17 mouse cellular contexts compared by ENCODE assay signal in the genomic region with DNA sequence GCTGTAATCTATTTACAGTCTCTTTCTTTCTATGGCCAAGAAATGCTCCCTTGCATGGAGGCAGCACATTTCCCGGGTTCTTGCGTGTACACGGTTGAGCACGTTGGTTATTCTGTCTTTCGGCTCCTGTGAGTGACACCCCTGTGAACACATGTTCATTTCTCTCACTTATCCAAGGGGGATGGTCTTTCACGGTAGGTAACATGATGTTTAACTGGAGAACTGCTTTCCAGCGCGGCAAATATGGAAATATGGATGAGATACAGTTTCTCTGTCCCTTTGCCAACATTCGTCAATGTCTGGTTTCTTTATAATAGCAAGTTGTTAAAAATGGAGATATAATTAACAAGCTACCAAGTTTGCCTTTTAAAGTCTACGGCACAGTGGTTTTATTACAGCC. TPM values are rescaled to one million over a fixed set of nuclear protein-coding genes. Genes with fewer than 3 reads are reported as not detected.
DNase-seq lines count a peak whose midpoint lies in the region; ATAC-seq and TF ChIP-seq lines count a peak whose summit lies in the region.
"Had no signal": no experiment of that assay in that cellular context is flagged by ENCODE, and none has a peak within 500 bp of the region (broad histone marks: within the 10 kb centered on the region; RNA-seq: fewer than 3 reads in every experiment).

No protein-coding gene starts in this region.

- WGBS in forebrain, postnatal 0 days, result 56% methylated on average over 10 of the region's 10 CpGs
- 95% methylated on average over 10 of the region's 10 CpGs for WGBS in forebrain, embryonic 10.5 days
- 80% methylated on average over 10 of the region's 10 CpGs for WGBS in intestine, postnatal 0 days
- WGBS in intestine, embryonic 16.5 days, result 83% methylated on average over 10 of the region's 10 CpGs
- 86% methylated on average over 10 of the region's 10 CpGs for WGBS in liver, embryonic 13.5 days (ENCODE audit: insufficient replicate concordance)

- H3K27me3 ChIP-seq in forebrain, postnatal 0 days (ENCODE audit: insufficient read depth, low read length), result no peaks in the 10 kb centered on the region
- H3K27me3 ChIP-seq in forebrain, embryonic 10.5 days (ENCODE audit: poor library complexity, severe bottlenecking), result no peaks in the 10 kb centered on the region
- H3K27me3 ChIP-seq in intestine, postnatal 0 days (replicated peaks; ENCODE audit: control insufficient read depth, insufficient read depth, low read length), result no peaks in the 10 kb centered on the region
- H3K27me3 ChIP-seq in intestine, embryonic 16.5 days (replicated peaks; ENCODE audit: control insufficient read depth, insufficient read depth, low read length), result no peaks in the 10 kb centered on the region
- H3K27me3 ChIP-seq in liver, embryonic 13.5 days, result no peaks in the 10 kb centered on the region
- H3K27me3 ChIP-seq: liver, embryonic 15.5 days; midbrain, embryonic 12.5 days; neural tube, embryonic 12.5 days had no signal

- H3K36me3 ChIP-seq in forebrain, postnatal 0 days (ENCODE audit: insufficient read depth), result peaks cover 13% of the 10 kb centered on the region
- peaks cover 15% of the 10 kb centered on the region for H3K36me3 ChIP-seq in forebrain, embryonic 10.5 days (replicated peaks)
- H3K36me3 ChIP-seq in intestine, postnatal 0 days (ENCODE audit: control insufficient read depth, insufficient read depth), result peaks cover 12% of the 10 kb centered on the region; the same call in 1 of the 2 replicates
- no peaks in the 10 kb centered on the region for H3K36me3 ChIP-seq in intestine, embryonic 16.5 days (ENCODE audit: control insufficient read depth, insufficient read depth, low read length)
- peaks cover 24% of the 10 kb centered on the region for H3K36me3 ChIP-seq in liver, embryonic 13.5 days

- H3K27ac ChIP-seq in forebrain, postnatal 0 days (ENCODE audit: low read depth, low read length), result peak overlapping the region; percentile 45; the same call in 1 of the 2 replicates
- no peak overlapping the region for H3K27ac ChIP-seq in forebrain, embryonic 10.5 days
- no peak overlapping the region for H3K27ac ChIP-seq in intestine, postnatal 0 days (ENCODE audit: low read depth, low read length)
- H3K27ac ChIP-seq in intestine, embryonic 16.5 days (ENCODE audit: low read length), result no peak overlapping the region
- 0 out of 2 replicates have a peak overlapping the region, but pooled peaks have one; percentile 43 for H3K27ac ChIP-seq in liver, embryonic 13.5 days
- H3K27ac ChIP-seq: hindbrain, postnatal 0 days; liver, embryonic 15.5 days; midbrain, embryonic 12.5 days; neural tube, embryonic 12.5 days had no signal

- H3K9ac ChIP-seq in forebrain, postnatal 0 days, result no peak overlapping the region
- no peak overlapping the region for H3K9ac ChIP-seq in intestine, postnatal 0 days (ENCODE audit: low read depth, low read length)
- H3K9ac ChIP-seq in intestine, embryonic 16.5 days (ENCODE audit: low read depth, low read length), result no peak overlapping the region
- H3K9ac ChIP-seq in liver, embryonic 13.5 days, result no peak overlapping the region
- H3K9ac ChIP-seq: liver, embryonic 15.5 days; midbrain, embryonic 12.5 days; neural tube, embryonic 12.5 days had no signal

- no peaks in the 10 kb centered on the region for H3K9me3 ChIP-seq in forebrain, postnatal 0 days (ENCODE audit: low read length)
- H3K9me3 ChIP-seq in forebrain, embryonic 10.5 days, result no peaks in the 10 kb centered on the region
- H3K9me3 ChIP-seq in intestine, postnatal 0 days (ENCODE audit: control insufficient read depth), result no peaks in the 10 kb centered on the region
- H3K9me3 ChIP-seq in intestine, embryonic 16.5 days (ENCODE audit: control insufficient read depth, low read length), result no peaks in the 10 kb centered on the region
- no peaks in the 10 kb centered on the region for H3K9me3 ChIP-seq in liver, embryonic 13.5 days (replicated peaks)
- H3K9me3 ChIP-seq: limb, embryonic 10.5 days; liver, embryonic 15.5 days; midbrain, embryonic 12.5 days; neural tube, embryonic 12.5 days had no signal

- H3K4me3 ChIP-seq in forebrain, postnatal 0 days (ENCODE audit: low read depth, low read length), result no peak overlapping the region
- no peak overlapping the region for H3K4me3 ChIP-seq in forebrain, embryonic 10.5 days
- H3K4me3 ChIP-seq in intestine, postnatal 0 days (ENCODE audit: low read depth, low read length), result no peak overlapping the region
- no peak overlapping the region for H3K4me3 ChIP-seq in intestine, embryonic 16.5 days (ENCODE audit: low read length)
- H3K4me3 ChIP-seq in liver, embryonic 13.5 days (replicated peaks), result no peak overlapping the region
- H3K4me3 ChIP-seq: limb, embryonic 10.5 days; liver, embryonic 15.5 days; midbrain, embryonic 12.5 days; neural tube, embryonic 12.5 days had no signal

- no peak overlapping the region; the same call in 1 of the 2 replicates for H3K4me2 ChIP-seq in forebrain, postnatal 0 days (ENCODE audit: low read depth)
- H3K4me2 ChIP-seq in intestine, postnatal 0 days (replicated peaks; ENCODE audit: low read depth), result peak overlapping the region; percentile 17; the same call in 1 of the 2 replicates
- H3K4me2 ChIP-seq in intestine, embryonic 16.5 days (ENCODE audit: low read depth, low read length), result no peak overlapping the region
- H3K4me2 ChIP-seq in liver, embryonic 13.5 days, result no peak overlapping the region
- H3K4me2 ChIP-seq: midbrain, embryonic 12.5 days; neural tube, embryonic 12.5 days had no signal

- peak; percentile 37; the same call in 1 of the 2 replicates for ATAC-seq in forebrain, postnatal 0 days
- no peak for ATAC-seq in intestine, postnatal 0 days
- no peak for ATAC-seq in intestine, embryonic 16.5 days
- no peak for ATAC-seq in liver, embryonic 13.5 days (ENCODE audit: low read depth)
- ATAC-seq: hindbrain, postnatal 0 days had no signal

- H3K4me1 ChIP-seq in forebrain, postnatal 0 days (ENCODE audit: insufficient read depth), result peaks cover 11% of the 10 kb centered on the region
- H3K4me1 ChIP-seq in forebrain, embryonic 10.5 days, result peaks cover 9% of the 10 kb centered on the region
- H3K4me1 ChIP-seq in intestine, postnatal 0 days (replicated peaks; ENCODE audit: control insufficient read depth, insufficient read depth, low read length), result peaks cover 3% of the 10 kb centered on the region; the same call in 1 of the 2 replicates
- peaks cover 9% of the 10 kb centered on the region for H3K4me1 ChIP-seq in intestine, embryonic 16.5 days (ENCODE audit: control insufficient read depth, insufficient read depth, low read length)
- H3K4me1 ChIP-seq in liver, embryonic 13.5 days (replicated peaks), result peaks cover 82% of the 10 kb centered on the region
- H3K4me1 ChIP-seq: midbrain, embryonic 12.5 days had no signal

- DNase-seq in forebrain, postnatal 0 days, result peak; percentile 51
- DNase-seq in forebrain, embryonic 10.5 days (ENCODE audit: extremely low spot score, low spot score), result no peak
- peak; percentile 35 for DNase-seq in A20 (ENCODE audit: low read depth, low spot score)
- DNase-seq in liver, embryonic 13.5 days, result no peak
- DNase-seq in adrenal gland, adult 18-20 months (ENCODE audit: low spot score in 2 of 2), result no peak
- DNase-seq: adrenal gland, adult 2 months; B cell, adult 2 months; cerebellum, adult 9-10 months; right cerebral cortex, postnatal 14 days; thymus, postnatal 36 days had no signal

- TF ChIP-seq CTCF in forebrain, postnatal 0 days (IDR thresholded peaks at IDR 0.05; ENCODE audit: low read depth), result no peak
- TF ChIP-seq CTCF in intestine, postnatal 0 days (IDR thresholded peaks at IDR 0.05; ENCODE audit: low read depth), result no peak

RNA-seq across cellular contexts. Expression of a gene that starts 35.3 kb away (rescaled TPM):
- total RNA-seq in forebrain, postnatal 0 days (2014; rRNA removed), result 26.0 and 28.5 TPM in 2 replicates
- polyA plus RNA-seq in forebrain, postnatal 0 days (2015; fragmentation: Nextera tagmentation; extraction: Ambion mirVana), result 8.6 and 12.8 TPM in 2 replicates
- polyA plus RNA-seq in forebrain, embryonic 10.5 days (2016; fragmentation: Nextera tagmentation; extraction: Ambion mirVana), result 17.4 and 18.5 TPM in 2 replicates
- polyA plus RNA-seq in intestine, postnatal 0 days (2015; fragmentation: Nextera tagmentation; extraction: Ambion mirVana), result 8.4 and 9.4 TPM in 2 replicates
- polyA plus RNA-seq in intestine, embryonic 16.5 days (2015; fragmentation: Nextera tagmentation; extraction: Ambion mirVana), result 11.0 and 11.3 TPM in 2 replicates
- polyA plus RNA-seq in liver, embryonic 13.5 days (2015; fragmentation: Nextera tagmentation; extraction: Ambion mirVana), result 10.7 and 14.4 TPM in 2 replicates
- 10 to 100 TPM; 26.0 to 30.7 TPM for total RNA-seq in adrenal gland, adult 18-20 months (2021)

RNA-seq across cellular contexts. Expression of a gene that starts 35.4 kb away (rescaled TPM):
- 21.8 and 22.3 TPM in 2 replicates for total RNA-seq in forebrain, postnatal 0 days (2014; rRNA removed)
- 45.9 and 47.3 TPM in 2 replicates for polyA plus RNA-seq in forebrain, postnatal 0 days (2015; fragmentation: Nextera tagmentation; extraction: Ambion mirVana)
- 22.9 and 27.2 TPM in 2 replicates for polyA plus RNA-seq in forebrain, embryonic 10.5 days (2016; fragmentation: Nextera tagmentation; extraction: Ambion mirVana)
- polyA plus RNA-seq in intestine, postnatal 0 days (2015; fragmentation: Nextera tagmentation; extraction: Ambion mirVana), result 19.1 and 21.8 TPM in 2 replicates
- polyA plus RNA-seq in intestine, embryonic 16.5 days (2015; fragmentation: Nextera tagmentation; extraction: Ambion mirVana), result 26.3 and 31.5 TPM in 2 replicates
- polyA plus RNA-seq in liver, embryonic 13.5 days (2015; fragmentation: Nextera tagmentation; extraction: Ambion mirVana), result 17.3 and 21.4 TPM in 2 replicates
- total RNA-seq in adrenal gland, adult 18-20 months (2021), result 10 to 100 TPM; 46.1 to 46.9 TPM

Comparison
In these comparisons a context has a peak if more than half of its experiments do, and no peak if none do; other contexts are left out.
1. DNase-seq: peak in forebrain, postnatal 0 days (single experiment) and A20 (single experiment); none in forebrain, embryonic 10.5 days (single experiment), liver, embryonic 13.5 days (single experiment) and adrenal gland, adult 18-20 months (0 of 2).
2. H3K27ac ChIP-seq: peak in forebrain, postnatal 0 days (single experiment) and liver, embryonic 13.5 days (single experiment); none in forebrain, embryonic 10.5 days (single experiment), intestine, postnatal 0 days (single experiment) and intestine, embryonic 16.5 days (single experiment).